Mouse (Mus musculus) hematopoietic stem cell, adult 5-6 weeks (primary cell): ENCODE data around the gene Ahctf1. TPM values are rescaled to one million over a fixed set of nuclear protein-coding genes. Genes with fewer than 3 reads are reported as not detected.

ENCODE experiments used
- ATAC-seq, 2 experiments: fragments of 125-278 bp in 1 of 2; replicated peaks in 1 of 2; 2 replicates each; pipeline ENCODE4 v1.8.0; 2016 to 2017; ENCODE audit warnings: inconsistent platforms in 2 of 2, mild to moderate bottlenecking in 2 of 2, moderate number of reproducible peaks in 2 of 2, low read depth in 1 of 2, moderate TSS enrichment in 1 of 2; ENCODE audit not compliant: low FRiP score in 2 of 2, poor library complexity in 2 of 2, severe bottlenecking in 2 of 2, insufficient read depth in 1 of 2, low TSS enrichment in 1 of 2
- total RNA-seq: library from RNA; stranded (forward); fragments of 172-1452, 232-1000 nt; gene quantifications from 2 replicates; pipeline ENCODE4 v1.2.3, GENCODE M21; 2017

The Ahctf1 gene
- total RNA-seq, 1 experiment from 2014 or later: 121 TPM

DNA sequence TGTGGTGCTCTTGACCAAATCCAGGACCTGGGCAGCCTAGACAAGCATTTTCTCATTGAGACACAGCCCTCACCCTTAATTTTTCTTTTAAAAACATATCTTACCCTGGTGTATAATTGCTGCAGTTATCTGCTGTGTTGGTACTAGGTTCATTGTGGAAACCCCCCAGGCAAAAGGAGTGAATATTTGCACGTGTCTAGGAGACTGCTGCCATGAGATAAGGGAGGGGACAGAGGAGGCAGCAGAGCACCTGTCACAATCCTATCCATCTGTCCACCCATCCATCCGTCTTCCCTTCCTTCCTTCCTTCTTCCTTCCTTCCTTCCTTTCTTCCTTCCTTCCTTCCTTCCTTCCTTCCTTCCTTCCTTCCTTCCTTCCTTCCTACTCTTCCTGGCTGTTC lies 9.9 kb upstream of the Ahctf1 start:
- no peak for ATAC-seq

DNA sequence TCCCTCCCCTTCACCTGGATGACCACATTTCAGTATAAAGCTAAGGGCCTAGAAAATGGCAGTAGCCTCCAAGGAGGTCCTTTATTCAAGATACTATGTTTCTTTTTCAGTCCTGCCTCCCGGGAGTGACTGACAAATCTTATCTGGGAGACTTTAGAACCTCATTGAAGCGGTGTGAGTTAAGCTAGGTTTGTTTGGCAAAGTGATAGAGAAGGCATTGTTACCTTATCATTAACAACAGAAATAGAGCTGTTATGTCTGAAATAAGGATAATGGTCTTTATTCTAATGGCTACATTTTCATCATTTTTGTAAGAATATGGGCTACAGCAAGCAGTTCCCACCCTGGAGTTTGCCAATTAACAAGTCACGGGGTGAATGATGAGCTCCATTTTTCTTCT lies 4.8 kb upstream of the Ahctf1 start:
- no peak for ATAC-seq

DNA sequence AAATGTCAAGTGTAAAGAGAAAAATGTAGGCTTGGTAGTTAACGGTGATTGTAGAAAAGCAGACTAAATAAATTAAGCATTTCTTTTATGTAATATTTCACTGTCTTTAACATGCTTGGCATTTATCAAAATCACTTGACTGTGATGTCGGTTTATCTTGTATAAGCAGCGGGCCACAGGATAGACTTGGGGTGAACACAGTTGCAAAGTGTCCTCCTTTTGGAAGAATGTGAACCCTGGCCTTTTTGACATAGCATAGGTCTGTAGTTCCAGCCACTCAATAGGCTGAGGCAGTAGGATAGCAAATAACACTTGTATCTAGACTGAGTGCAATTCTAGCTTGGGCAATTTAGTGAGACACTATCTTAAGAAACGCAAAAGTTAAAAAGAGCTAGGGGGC lies 4.0 kb upstream of the Ahctf1 start:
- ATAC-seq: no peak

DNA sequence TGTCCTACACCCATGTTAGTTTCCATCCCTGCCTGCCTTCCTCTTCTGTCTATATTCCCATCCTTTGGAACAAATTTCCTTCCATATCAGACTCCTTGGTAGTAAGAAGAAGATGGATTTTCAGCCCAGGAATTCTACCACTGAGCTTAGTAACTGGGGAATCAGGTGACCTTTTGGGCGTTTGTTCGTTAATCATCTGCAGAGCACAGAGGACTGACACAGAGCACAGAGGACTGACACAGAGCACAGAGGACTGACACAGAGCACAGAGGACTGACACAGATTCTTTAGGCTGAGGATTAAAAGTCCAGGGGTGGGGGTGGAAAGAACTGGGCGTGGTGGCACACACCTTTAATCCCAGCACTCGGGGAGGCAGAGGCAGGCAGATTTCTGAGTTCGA lies 2.3 kb upstream of the Ahctf1 start:
- ATAC-seq: no peak

DNA sequence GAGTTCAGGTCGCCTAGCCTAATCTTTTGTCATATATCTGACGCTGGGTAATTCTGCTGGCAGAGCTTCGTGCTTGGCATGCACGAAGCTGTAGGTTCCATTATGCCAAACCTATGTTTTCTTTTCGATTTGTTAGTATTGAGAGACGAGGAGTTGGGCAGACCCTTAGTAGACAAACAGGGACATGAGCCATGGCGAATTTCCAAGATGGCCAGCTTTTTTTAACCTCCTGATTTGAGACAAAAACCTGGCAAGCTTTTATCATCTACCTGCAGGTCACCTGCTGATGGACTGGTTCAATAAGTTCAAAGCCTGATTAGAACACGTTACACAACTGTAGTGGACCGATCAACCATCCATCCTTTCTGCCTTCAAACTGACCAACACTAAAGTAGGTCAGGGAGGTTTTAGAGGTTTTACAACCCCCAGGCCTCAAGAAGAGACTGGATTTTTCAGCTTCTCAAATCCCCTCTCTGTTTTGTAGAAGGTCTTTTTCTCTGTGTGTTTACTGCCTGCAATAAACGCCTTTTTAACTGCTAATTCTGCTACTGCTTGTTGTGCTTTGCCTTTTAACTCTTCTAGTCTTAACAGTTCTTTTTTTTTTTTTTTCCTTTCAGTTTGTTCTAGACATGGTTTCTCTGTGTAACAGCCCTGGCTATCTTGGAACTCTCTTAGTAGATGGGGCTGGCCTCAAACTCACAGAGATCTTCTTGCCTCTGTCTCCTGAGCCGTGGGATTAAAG lies 831 bp upstream of the Ahctf1 start:
- peak in 1 of 2 experiments; percentile 13; a peak in 1 of 4 replicates for ATAC-seq

DNA sequence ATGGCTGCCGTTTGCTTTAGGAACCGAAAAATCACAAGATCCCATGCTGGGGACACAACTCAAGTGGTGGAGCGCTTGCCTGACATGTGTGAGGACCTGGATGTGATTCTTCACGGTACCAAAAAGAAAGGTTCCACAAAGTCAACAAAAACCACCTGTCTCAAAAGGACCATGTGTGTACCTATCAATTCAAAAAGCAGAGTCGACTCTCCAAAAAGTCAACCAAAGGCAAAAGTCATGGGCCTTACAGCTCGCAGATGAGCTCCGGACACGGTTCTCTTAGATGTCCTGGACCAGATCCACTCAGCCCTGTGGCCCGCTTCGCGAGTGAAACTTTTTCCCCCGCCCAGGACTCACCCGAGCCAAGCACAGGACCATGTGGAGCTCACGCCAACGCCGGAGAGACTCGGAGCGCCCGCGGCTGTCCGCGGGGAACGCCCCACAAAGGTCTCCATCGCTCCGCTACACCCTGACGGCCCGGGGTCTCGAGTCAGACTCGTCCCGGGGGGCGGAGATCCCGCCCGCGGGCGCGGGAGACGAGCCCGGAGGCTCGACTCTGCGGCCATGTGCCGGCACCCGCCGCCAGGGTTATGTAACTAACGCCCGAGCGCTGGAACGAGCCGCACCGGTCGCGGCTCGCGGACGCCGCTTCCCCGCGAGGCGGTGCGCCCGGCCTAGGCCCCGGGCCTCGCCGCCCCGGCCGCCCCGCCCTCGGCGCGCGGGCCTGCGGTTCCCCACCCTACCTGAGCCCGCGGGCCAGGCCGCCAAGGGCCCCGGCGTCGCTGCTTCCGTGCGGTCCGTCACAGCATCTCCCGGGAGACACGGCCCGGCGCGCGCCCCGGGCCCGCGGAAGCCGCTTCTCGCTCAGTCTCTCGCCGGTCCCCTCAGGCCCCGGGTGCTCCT lies 619 bp downstream of the Ahctf1 start, which contains the start of gene Gm10518:
Gene Gm10518, plus strand, starts transcription at position 767 of the 903 bp plus-strand sequence.
- peak in 1 of 2 experiments; percentile 19; a peak in 1 of 4 replicates for ATAC-seq

DNA sequence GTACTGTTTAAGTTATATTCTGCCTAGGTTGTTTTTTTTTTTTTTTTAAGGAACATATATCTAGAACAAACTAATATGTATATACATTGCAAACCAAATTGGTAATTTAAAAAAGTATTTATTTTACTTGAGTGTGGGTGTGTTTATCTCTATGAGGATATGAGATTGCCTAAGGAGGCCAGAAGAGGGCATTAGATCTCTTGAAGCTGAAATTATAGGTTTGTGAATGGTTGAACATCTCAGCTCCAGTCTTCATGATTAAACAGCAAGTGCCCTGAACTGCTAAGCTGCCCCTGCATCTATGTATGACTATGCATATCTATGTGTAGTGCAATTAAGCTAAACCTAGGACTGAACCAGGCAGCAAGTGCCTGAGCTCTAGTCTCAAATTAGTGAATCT lies 4.7 kb downstream of the Ahctf1 start:
- no peak for ATAC-seq

DNA sequence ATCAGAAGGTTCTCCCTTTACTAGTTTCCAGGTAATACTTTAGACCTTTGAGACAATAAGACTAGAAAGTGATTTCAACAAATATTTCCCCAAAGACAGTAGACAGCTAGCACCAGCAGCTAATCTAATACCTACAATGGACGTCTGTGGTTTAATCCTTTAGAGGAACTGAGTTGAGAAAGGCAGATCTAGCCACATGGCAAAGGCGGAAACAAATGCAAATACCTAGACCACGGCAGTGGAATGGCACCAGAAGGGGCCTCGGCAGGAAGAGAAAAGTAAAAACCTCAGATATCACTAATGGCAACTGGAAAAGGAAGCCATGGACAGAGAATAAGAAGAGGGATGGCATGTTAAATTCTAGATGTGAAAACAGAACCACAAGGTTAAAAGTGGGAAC lies 16.2 kb downstream of the Ahctf1 start:
- ATAC-seq: peak; percentile 59 to 78; a peak in 2 of 4 replicates

DNA sequence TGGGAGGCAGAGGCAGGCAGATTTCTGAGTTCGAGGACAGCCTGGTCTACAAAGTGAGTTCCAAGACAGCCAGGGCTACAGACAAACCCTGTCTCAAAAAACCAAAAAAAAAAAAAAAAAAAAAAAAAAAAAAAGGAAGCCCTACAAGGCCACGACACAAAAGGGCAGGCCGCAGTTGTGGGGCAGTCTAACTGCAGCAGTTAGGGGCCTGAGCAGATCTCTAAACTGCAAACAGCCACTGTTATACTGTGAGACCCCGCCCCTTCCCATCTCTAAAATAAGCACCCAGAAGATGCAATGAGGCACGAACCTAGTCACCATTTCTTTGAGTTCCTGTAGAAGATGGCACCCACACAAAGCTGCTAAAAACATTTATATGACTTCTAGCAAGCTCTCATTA lies 18.0 kb downstream of the Ahctf1 start:
- ATAC-seq: no peak

DNA sequence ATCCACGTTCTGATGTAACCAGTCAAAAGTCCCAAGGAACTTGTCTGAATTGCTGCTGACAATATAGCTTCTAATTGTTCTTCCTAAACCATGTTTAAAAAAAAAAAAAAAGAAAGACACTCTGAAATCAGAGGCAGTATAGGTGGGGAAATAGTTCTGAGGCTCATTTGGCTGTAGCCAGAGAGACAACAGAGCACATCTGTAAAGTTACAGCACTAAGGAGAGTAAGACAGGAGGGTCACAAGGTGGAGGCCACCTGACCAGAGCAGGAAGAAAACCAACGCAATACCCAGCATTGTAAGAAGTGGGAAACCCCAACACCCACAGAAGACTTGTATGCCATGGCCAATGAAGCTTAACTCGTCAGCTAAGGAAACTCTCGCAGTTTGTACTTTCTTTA lies 19.4 kb downstream of the Ahctf1 start:
- ATAC-seq: no peak

DNA sequence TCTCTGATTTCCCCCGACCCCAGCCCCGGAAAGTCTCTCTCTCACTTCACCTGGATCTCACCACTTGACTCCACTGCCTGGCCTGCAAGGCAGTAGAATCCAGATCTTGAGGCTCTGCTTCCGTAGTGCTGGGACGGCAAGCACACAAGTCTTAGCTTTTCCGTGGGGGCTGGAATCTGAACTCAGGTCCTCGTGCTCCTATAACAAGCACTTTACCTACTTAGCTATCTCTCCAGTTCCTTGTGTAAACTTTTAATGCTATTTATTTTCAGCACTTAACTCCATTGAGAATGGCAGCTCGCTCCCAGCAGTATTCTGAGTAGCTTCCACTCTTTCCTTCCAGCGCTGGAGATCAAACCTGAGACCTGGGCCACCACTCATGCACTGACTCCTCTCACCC lies 26.6 kb downstream of the Ahctf1 start:
- no peak for ATAC-seq

DNA sequence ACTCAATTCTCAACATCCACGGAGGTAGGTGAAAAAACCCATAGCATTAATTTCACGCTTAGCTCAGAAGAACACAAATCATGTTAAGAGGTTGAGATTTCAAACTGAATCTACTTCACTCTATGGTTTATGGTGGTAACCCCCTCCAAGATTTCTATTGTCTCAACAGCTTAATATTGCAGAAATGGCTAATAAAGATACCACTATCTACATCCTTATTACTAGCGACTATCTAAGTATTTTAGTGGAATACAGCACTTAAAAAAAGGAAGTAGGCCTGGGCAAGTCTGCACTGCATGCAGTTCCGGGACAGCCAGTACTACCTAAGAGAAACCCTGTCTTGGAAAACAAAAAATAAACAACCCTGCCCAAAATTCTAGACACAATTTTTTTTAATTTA lies 42.9 kb downstream of the Ahctf1 start:
- no peak for ATAC-seq

DNA sequence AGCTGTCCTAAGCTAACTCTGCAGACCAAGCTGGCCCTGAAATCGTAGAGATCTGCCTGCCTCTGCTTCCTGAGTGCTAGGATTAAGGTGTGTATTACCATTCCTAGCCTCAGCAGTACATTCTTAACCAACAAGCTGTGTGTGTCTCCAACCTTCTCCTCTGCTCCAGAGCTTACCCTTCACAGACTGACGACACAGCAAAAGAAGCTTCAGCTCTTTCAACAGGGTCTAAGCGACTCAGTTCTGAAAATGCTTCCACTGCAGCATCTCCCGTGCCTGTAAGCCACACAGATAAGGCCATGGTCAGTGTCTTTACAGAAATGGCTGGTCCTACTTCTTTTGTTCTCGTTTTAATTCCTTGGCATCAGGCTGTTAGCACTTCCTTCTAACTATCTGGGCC lies 43.4 kb downstream of the Ahctf1 start:
- no peak for ATAC-seq

DNA sequence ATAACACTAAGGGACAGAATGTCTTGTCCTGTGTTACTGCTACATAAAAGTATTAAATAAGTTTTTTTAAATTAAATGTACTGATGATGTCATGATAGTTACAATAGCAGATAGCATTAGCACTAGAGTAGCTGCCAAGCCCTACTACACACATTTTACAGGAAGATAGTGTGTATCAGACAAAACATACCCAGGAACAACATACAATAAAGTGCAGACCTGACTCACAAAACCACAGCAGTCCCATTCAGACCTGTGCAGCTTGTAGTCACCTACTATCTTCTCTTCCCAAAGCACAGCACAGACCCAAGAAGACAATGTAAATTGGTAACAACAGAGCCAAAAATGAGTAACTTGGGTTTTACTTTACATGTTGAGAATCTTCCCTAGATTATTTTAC lies 47.0 kb downstream of the Ahctf1 start:
- ATAC-seq: no peak

DNA sequence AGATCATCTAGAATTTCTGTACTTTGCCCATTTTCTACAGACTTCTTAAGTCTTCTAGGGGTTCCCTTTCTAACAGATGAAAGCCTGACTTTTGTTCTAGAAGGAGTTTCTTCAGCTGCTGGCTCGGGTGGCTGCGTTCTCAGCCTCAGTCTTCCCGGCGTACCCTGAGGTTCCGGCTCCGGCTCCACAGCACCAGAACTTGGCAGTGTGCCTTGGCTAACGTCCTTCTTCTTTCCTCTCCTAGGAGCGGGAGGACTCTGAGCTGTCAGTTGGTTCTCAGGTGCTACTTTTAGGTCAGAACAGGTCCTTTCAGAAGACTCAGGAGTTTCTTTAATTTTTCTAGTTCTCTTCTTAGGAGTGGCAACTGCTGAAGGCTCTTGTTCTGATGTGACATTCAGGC lies 50.5 kb downstream of the Ahctf1 start:
- no peak for ATAC-seq

DNA sequence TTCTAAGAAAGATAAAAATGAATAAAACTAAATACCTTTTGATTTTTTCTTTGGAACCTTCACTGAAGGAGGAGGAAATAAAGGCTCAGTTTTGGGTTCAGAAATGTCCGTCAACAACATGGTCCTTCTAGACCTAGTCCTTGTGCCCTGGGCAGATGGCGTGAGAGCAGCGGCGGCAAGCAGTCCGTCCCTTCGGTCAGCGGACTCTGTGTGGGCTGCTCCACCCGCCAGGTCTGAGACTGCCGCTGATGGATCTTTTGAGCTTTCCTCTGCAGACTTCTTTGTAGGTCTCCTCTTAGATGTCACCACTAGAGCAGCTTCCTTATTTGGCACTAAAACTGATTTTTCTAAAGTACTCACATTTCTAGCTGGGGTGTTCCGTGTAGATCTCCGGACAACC lies 51.2 kb downstream of the Ahctf1 start:
- no peak for ATAC-seq

DNA sequence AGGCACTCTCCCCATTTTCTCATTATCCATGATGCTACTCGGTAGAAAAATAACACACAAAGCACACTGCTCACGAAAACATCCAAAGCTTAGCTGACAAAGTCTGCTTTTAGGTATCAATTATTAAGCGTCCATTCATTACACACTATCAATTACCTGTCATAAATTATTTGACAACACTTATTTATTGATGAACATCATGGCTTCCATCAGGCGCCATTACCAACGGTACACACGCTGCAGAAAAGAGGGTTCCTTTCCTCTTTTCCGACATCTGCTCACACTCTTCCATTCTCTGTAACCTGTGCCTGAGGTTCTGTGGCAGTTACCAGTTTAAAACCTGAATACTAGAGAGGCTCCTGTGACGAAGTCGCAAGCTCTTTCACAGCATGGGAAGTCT lies 58.3 kb downstream of the Ahctf1 start, which contains the start of gene Kif28:
Gene Kif28, minus strand, starts transcription at position 101 of the 400 bp plus-strand sequence.
- ATAC-seq: no peak

DNA sequence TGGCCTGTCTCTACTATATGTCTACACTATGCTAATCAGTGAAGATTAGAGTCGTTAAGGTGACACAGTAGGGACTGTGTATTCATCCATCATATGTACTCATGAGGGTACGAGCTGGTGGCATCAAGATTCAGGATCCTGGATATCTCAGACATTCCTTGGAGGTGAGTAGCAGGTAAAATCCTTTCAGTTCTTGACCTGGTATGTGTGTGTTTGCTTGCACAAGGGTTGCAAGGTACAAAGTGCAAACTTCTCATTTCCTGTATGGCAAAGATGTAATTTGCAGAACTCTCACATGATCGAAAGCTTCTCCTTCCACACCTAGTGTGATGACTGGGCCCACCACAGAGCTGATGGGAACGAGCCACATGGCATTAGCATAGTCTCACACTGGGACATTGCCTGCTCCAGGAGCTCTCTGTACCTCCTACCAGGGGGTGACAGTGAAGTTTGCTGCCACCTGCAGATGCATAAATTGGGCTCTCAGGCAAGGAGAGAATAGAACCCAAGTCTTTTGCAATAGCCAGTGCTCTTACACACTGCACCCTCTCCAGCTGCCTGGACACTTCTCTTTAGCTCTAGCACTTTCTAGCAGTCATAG lies 59.8 kb downstream of the Ahctf1 start:
- no peak for ATAC-seq
